Mouse (Mus musculus) spleen, postnatal 36 days (tissue): ENCODE results near the gene Mcl1.
A peak's percentile ranks its signal among the peaks of the same experiment; 100 is the strongest.

Experiments
- DNase-seq, 2 experiments: peaks; one replicate each; pipeline ENCODE4 v3.0.0; 2022; ENCODE audit warnings: low spot score in 2 of 2, mixed read lengths in 1 of 2

Gene Mcl1

GRCm38 (mm10) chr3:95706273-95706672 lies 47.7 kb downstream of the Mcl1 start:
- no peak for DNase-seq

- peak; percentile 36 to 44 for DNase-seq
Measured at GRCm38 (mm10) chr3:95707497-95707896, 48.9 kb downstream of the Mcl1 start.

GRCm38 (mm10) chr3:95709044-95709443 lies 50.5 kb downstream of the Mcl1 start:
- peak in 1 of 2 experiments; percentile 26 for DNase-seq

- no peak for DNase-seq
Measured at GRCm38 (mm10) chr3:95709967-95710366, 51.4 kb downstream of the Mcl1 start.
